Mouse (Mus musculus) sigmoid colon, adult 10 weeks (tissue): ENCODE data around the gene Olfr780. TPM values are rescaled to one million over a fixed set of nuclear protein-coding genes. Genes with fewer than 3 reads are reported as not detected.

ENCODE experiments used
- polyA plus RNA-seq: library from polyadenylated mRNA; stranded (reverse); fragments of 350-450 nt; fragmentation: Illumina TruSeq; extraction: RNeasy Lipid Tissue Mini Kit (QIAGEN cat#74804); gene quantifications from one replicate; pipeline ENCODE4 v1.2.3, GENCODE M21; 2014; ENCODE audit warnings: low read depth, low replicate concordance

Olfr780 gene
- not detected for polyA plus RNA-seq

DNA sequence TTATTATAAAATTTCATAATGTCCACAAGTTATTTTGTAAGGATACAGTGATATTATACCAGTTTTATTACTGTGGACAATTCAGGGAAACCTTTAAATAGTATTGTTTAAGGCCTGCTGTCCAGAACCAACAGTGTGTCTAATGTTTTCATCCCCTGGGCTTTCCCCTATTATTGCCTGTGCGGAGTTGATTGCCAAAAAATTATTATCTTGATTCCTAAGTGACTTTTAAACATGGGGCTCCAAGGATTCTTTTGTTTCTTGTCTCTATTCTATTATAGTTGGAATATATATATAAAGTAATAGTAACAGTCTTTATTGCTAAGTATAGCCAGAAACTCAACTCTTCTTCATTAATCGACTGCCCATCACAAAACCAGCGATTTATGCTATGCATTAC, at the start of gene Olfr780:
Gene Olfr780 (plus strand): TSS at position 301 of the 400 bp plus-strand sequence.

DNA sequence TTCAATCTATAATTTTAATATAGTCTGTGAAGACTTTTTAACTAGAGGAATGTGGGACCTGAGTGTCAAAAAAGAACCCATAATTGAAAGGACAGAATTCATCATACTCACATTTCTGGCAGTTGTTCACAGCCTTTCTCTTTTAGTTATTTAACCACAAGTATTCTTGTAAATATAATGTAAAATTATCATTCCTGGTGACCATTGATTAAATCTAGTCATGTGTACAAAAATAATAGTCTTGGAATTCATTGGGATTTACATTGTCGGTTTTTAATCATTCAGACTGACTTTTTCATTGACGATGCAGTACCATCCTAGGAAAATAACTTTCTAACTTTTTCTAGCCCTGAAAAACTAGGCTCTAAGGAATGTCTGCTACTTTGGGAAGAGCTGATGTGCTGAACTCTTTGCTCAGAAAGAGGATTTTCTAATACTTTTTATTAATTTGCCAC, 46.8 kb upstream of the Olfr780 start, which contains the start of gene Olfr777:
Gene Olfr777 (minus strand): TSS at position 405 of the 455 bp plus-strand sequence.

DNA sequence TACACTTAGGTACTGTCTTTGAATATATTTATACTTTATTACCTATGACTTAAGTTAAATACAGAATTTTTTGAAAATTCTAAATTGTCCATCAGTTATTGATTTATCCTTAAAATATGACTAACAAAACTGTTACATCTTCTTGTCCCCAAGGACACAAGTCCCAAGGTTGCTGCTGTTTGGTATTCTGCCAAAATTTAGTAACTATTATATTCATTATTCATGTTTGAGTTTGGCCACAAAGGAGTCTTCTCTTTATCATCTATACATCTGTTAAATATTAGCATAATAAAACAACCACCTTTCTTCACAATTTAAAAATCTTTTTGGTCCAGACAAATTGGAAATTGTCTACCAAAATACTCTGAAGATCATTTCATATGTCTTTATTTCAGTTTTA, 10.6 kb downstream of the Olfr780 start, which contains the start of gene Olfr781:
Gene Olfr781 (plus strand): TSS at position 301 of the 400 bp plus-strand sequence.

DNA sequence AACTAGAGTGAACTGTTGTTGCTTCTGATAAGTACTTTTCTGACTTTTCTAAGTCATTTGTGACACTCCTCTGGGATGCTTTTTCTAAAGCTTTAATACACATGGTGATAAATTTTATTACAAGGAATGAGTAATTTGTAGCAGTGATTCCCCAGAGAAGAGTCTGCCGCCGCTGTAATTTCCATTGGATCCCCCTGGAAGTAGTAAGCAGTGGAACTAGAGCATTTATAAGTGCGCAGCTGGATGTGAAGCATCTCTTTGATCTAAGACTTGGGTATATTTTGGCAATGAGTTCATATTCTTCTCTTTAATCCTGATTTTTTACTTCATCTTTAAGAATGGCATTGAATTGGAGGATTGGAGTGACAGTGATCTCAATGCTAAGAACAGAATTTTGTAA, 30.6 kb downstream of the Olfr780 start, which contains the start of gene Olfr782:
Gene Olfr782 (plus strand): TSS at position 301 of the 400 bp plus-strand sequence.

Other genes starting within 250 kb of the Olfr780 start
- not detected for gene Olfr766-ps1, start 249.1 kb upstream of the Olfr780 start, polyA plus RNA-seq
- not detected for gene Olfr767, start 235.2 kb upstream of the Olfr780 start, polyA plus RNA-seq
- gene Olfr768, start 218.7 kb upstream of the Olfr780 start, polyA plus RNA-seq, result not detected
- gene Olfr769, start 200.3 kb upstream of the Olfr780 start, polyA plus RNA-seq, result not detected
- gene Olfr770, start 179.1 kb upstream of the Olfr780 start, polyA plus RNA-seq, result not detected
- not detected for gene Olfr771, start 153.4 kb upstream of the Olfr780 start, polyA plus RNA-seq
- not detected for gene Olfr772, start 140.2 kb upstream of the Olfr780 start, polyA plus RNA-seq
- not detected for gene Olfr773, start 130.7 kb upstream of the Olfr780 start, polyA plus RNA-seq
- not detected for gene Olfr774, start 81.9 kb upstream of the Olfr780 start, polyA plus RNA-seq
- not detected for gene Olfr775, start 69.7 kb upstream of the Olfr780 start, polyA plus RNA-seq
- gene Olfr776, start 59.0 kb upstream of the Olfr780 start, polyA plus RNA-seq, result not detected
- gene Olfr777, start 46.6 kb upstream of the Olfr780 start, polyA plus RNA-seq, result not detected
- gene Olfr781, start 10.7 kb downstream of the Olfr780 start, polyA plus RNA-seq, result not detected
- not detected for gene Olfr782, start 30.7 kb downstream of the Olfr780 start, polyA plus RNA-seq
- not detected for gene Olfr784, start 66.0 kb downstream of the Olfr780 start, polyA plus RNA-seq
- not detected for gene Olfr785, start 87.3 kb downstream of the Olfr780 start, polyA plus RNA-seq
- gene Olfr786, start 109.2 kb downstream of the Olfr780 start, polyA plus RNA-seq, result not detected
- gene Olfr787, start 143.7 kb downstream of the Olfr780 start, polyA plus RNA-seq, result not detected
- not detected for gene Olfr788, start 152.9 kb downstream of the Olfr780 start, polyA plus RNA-seq
- gene Olfr789, start 166.6 kb downstream of the Olfr780 start, polyA plus RNA-seq, result not detected
- not detected for gene Olfr790, start 180.4 kb downstream of the Olfr780 start, polyA plus RNA-seq
- gene Olfr791, start 203.7 kb downstream of the Olfr780 start, polyA plus RNA-seq, result not detected
- gene Olfr792, start 221.0 kb downstream of the Olfr780 start, polyA plus RNA-seq, result not detected
- not detected for gene Olfr794, start 249.5 kb downstream of the Olfr780 start, polyA plus RNA-seq